ENCODE assay signal across 11 mouse cellular contexts in the genomic region with DNA sequence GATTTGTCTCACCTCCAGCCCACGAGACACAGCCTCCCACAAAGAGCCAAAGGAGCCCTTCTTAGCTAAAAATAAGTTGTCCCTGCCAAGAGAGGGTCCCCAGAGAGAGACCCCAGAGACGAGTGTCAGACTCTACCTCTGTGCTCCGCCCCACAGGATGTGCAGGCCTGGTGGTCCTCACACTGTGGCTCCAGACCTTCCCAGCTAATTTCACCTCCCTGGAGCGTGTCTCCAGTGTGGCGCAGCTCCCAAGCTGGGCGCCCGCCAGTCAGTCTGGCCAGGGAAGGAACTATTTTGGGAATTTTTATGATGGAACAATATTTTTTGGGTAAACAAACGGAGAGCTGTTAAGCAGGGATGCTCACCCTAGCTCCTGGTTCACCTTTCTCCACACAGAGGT. TPM values are rescaled to one million over a fixed set of nuclear protein-coding genes. Genes with fewer than 3 reads are reported as not detected.
DNase-seq lines count a peak whose midpoint lies in the region; ATAC-seq and TF ChIP-seq lines count a peak whose summit lies in the region.
"Had no signal": no experiment of that assay in that cellular context is flagged by ENCODE, and none has a peak within 500 bp of the region (broad histone marks: within the 10 kb centered on the region; RNA-seq: fewer than 3 reads in every experiment).

No protein-coding gene starts in this region.

- H3K36me3 ChIP-seq in heart, embryonic 13.5 days = no peaks in the 10 kb centered on the region
- H3K36me3 ChIP-seq in lung, embryonic 16.5 days (ENCODE audit: control insufficient read depth, insufficient read depth, low read length) = no peaks in the 10 kb centered on the region
- H3K36me3 ChIP-seq: hindbrain, embryonic 15.5 days had no signal

- 14% methylated on average over 8 of the region's 8 CpGs for WGBS in cerebellum, adult 2 months
- 50% methylated on average over 8 of the region's 8 CpGs for WGBS in heart, embryonic 13.5 days
- WGBS in lung, embryonic 16.5 days = 45% methylated on average over 8 of the region's 8 CpGs

- H3K4me2 ChIP-seq in heart, embryonic 13.5 days = no peak overlapping the region
- no peak overlapping the region for H3K4me2 ChIP-seq in lung, embryonic 16.5 days (ENCODE audit: low read depth, low read length)
- H3K4me2 ChIP-seq: hindbrain, embryonic 15.5 days; midbrain, embryonic 11.5 days had no signal

- no peak for TF ChIP-seq POLR2A in cerebellum, adult 2 months (IDR thresholded peaks at IDR 0.05; ENCODE audit: borderline replicate concordance, insufficient read depth, low read length)

- peaks cover 4% of the 10 kb centered on the region; the same call in 1 of the 2 replicates for H3K9me3 ChIP-seq in heart, embryonic 13.5 days
- H3K9me3 ChIP-seq in lung, embryonic 16.5 days (ENCODE audit: control insufficient read depth, low read length) = no peaks in the 10 kb centered on the region
- H3K9me3 ChIP-seq: hindbrain, embryonic 15.5 days had no signal

- DNase-seq in cerebellum, adult 2 months = peak; percentile 31 to 43
- no peak for DNase-seq in cerebellum, adult 9-10 months
- peak; percentile 17 for DNase-seq in left cerebral cortex, postnatal 4 days
- DNase-seq in left cerebral cortex, adult 8-10 months (ENCODE audit: low spot score in 2 of 2) = no peak
- no peak for DNase-seq in thymus, postnatal 4 days
- no peak for DNase-seq in right cerebral cortex, postnatal 25 days
- DNase-seq: B cell, adult 2 months had no signal

- intact Hi-C loops in left cerebral cortex, postnatal 4 days (cut with DNase I) = no loop called here

- H3K27ac ChIP-seq in cerebellum, adult 2 months (ENCODE audit: insufficient read depth, low read length) = no peak overlapping the region
- no peak overlapping the region for H3K27ac ChIP-seq in heart, embryonic 13.5 days (replicated peaks)
- H3K27ac ChIP-seq in lung, embryonic 16.5 days (ENCODE audit: low read length) = peak overlapping the region; percentile 14; the same call in 1 of the 2 replicates
- H3K27ac ChIP-seq: hindbrain, embryonic 15.5 days had no signal

- 0 out of 2 replicates have a peak overlapping the region, but pooled peaks have one; percentile 8 for H3K9ac ChIP-seq in heart, embryonic 13.5 days
- H3K9ac ChIP-seq in lung, embryonic 16.5 days (ENCODE audit: low read length) = no peak overlapping the region
- H3K9ac ChIP-seq: hindbrain, embryonic 15.5 days had no signal

- H3K27me3 ChIP-seq in cerebellum, adult 2 months (ENCODE audit: control insufficient read depth, insufficient read depth, low read length) = no peaks in the 10 kb centered on the region
- H3K27me3 ChIP-seq in heart, embryonic 13.5 days (replicated peaks) = no peaks in the 10 kb centered on the region
- no peaks in the 10 kb centered on the region; the same call in 1 of the 2 replicates for H3K27me3 ChIP-seq in lung, embryonic 16.5 days (ENCODE audit: control insufficient read depth, insufficient read depth, low read depth, low read length)
- H3K27me3 ChIP-seq: hindbrain, embryonic 15.5 days had no signal

- peaks cover 11% of the 10 kb centered on the region for H3K4me1 ChIP-seq in cerebellum, adult 2 months (ENCODE audit: control insufficient read depth, insufficient read depth, low read length)
- H3K4me1 ChIP-seq in heart, embryonic 13.5 days = peaks cover 40% of the 10 kb centered on the region
- peaks cover 18% of the 10 kb centered on the region for H3K4me1 ChIP-seq in lung, embryonic 16.5 days (replicated peaks; ENCODE audit: control insufficient read depth, insufficient read depth, low read length)
- H3K4me1 ChIP-seq: hindbrain, embryonic 15.5 days had no signal

- ATAC-seq in heart, embryonic 13.5 days (ENCODE audit: extremely low read depth, insufficient number of reproducible peaks, low FRiP score, low TSS enrichment) = no peak
- ATAC-seq in lung, embryonic 16.5 days (ENCODE audit: low read depth) = peak; percentile 77

- no peak overlapping the region for H3K4me3 ChIP-seq in cerebellum, adult 2 months (replicated peaks; ENCODE audit: insufficient read depth, low read depth, low read length)
- no peak overlapping the region for H3K4me3 ChIP-seq in heart, embryonic 13.5 days
- no peak overlapping the region for H3K4me3 ChIP-seq in lung, embryonic 16.5 days (ENCODE audit: low read length)
- H3K4me3 ChIP-seq: hindbrain, embryonic 15.5 days had no signal

- no peak for TF ChIP-seq CTCF in cerebellum, adult 2 months (IDR thresholded peaks at IDR 0.05; ENCODE audit: borderline replicate concordance, insufficient read depth, low read depth, low read length)

RNA-seq across cellular contexts. Expression of a gene that starts 50.8 kb away (rescaled TPM):
- 27.5 and 28.7 TPM in 2 replicates for polyA plus RNA-seq in cerebellum, adult 2 months (2012; rRNA removed)
- 10 to 100 TPM; 16.4 to 19.1 TPM for total RNA-seq in left cerebral cortex, postnatal 4 days (2021)
- total RNA-seq in left cerebral cortex, adult 8-10 months (2022) = 10 to 100 TPM; 49.9 to 67.7 (median 55.7) TPM
- 0.20 and 0.47 TPM in 2 replicates for polyA plus RNA-seq in heart, embryonic 13.5 days (2015; fragmentation: Nextera tagmentation; extraction: Ambion mirVana)
- 0.49 and 0.87 TPM in 2 replicates for polyA plus RNA-seq in lung, embryonic 16.5 days (2015; fragmentation: Nextera tagmentation; extraction: Ambion mirVana)

Comparison
In these comparisons a context has a peak if more than half of its experiments do, and no peak if none do; other contexts are left out.
1. DNase-seq: peak in cerebellum, adult 2 months (2 of 2) and left cerebral cortex, postnatal 4 days (single experiment); none in cerebellum, adult 9-10 months (single experiment), left cerebral cortex, adult 8-10 months (0 of 2), thymus, postnatal 4 days (single experiment) and right cerebral cortex, postnatal 25 days (single experiment).
2. RNA of a gene that starts 50.8 kb away (polyA plus RNA-seq): 27.5 to 28.7 TPM in cerebellum, adult 2 months; 0.49 to 0.87 TPM in lung, embryonic 16.5 days and 0.20 to 0.47 TPM in heart, embryonic 13.5 days; every median in the first group is over 10 times any median in the second.